In the genomic region with DNA sequence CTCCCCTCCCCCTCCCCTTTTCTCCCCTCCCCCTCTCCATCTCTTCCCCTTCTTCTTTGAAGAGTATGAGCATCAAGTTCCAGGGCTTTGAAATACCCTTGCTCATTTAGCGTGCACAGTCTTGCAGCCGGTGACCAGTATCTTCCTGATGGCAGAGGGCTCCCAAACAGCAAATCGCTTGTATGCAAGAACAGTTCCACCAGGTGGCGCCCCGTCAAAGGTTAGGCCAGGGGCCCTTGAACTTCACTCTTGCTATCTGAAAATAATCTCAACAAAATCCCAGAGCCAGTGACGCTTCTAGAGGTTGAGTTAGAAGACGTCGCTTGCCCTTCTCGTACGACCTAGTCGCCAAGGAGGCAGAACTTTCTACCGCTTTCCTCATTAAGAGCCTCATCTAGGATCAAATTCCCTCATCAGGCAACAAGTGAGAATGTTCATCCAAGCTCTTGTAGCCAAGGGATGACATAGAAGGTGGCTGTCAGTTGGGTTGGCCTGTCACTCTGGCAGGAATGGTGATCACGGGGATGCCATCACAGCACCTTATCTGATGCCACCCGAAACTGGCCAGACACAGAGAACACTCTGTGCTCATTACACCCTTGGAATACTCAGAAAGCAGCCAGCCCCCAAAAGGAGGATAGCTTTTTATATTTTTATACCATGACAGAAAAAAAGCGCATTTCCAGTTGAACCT, we compare ENCODE assay signal across 8 mouse cellular contexts.
A peak's percentile ranks its signal among the peaks of the same experiment; 100 is the strongest.
DNase-seq lines count a peak whose midpoint lies in the region; ATAC-seq and TF ChIP-seq lines count a peak whose summit lies in the region.

No protein-coding gene starts in this region.

- H3K4me1 ChIP-seq in midbrain, embryonic 10.5 days, result no peaks in the 10 kb centered on the region
- no peaks in the 10 kb centered on the region for H3K4me1 ChIP-seq in midbrain, embryonic 15.5 days
- H3K4me1 ChIP-seq in kidney, embryonic 16.5 days (ENCODE audit: insufficient read depth, low read length), result no peaks in the 10 kb centered on the region
- H3K4me1 ChIP-seq in liver, adult 2 months (ENCODE audit: control insufficient read depth, insufficient read depth, low read length), result no peaks in the 10 kb centered on the region
- no peaks in the 10 kb centered on the region for H3K4me1 ChIP-seq in stomach, postnatal 0 days (replicated peaks; ENCODE audit: control insufficient read depth, insufficient read depth)

- no peak overlapping the region for H3K27ac ChIP-seq in midbrain, embryonic 10.5 days (replicated peaks)
- no peak overlapping the region for H3K27ac ChIP-seq in midbrain, embryonic 15.5 days
- no peak overlapping the region for H3K27ac ChIP-seq in kidney, embryonic 16.5 days (ENCODE audit: low read length)
- no peak overlapping the region for H3K27ac ChIP-seq in liver, adult 2 months (replicated peaks; ENCODE audit: insufficient read depth, low read depth, low read length)
- no peak overlapping the region for H3K27ac ChIP-seq in stomach, postnatal 0 days (replicated peaks)

- 43% methylated on average over 15 of the region's 15 CpGs for WGBS in midbrain, embryonic 10.5 days
- WGBS in midbrain, embryonic 15.5 days, result 43% methylated on average over 15 of the region's 15 CpGs
- 30% methylated on average over 15 of the region's 15 CpGs for WGBS in kidney, embryonic 16.5 days
- WGBS in liver, adult 2 months, result 19% methylated on average over 15 of the region's 15 CpGs
- 31% methylated on average over 15 of the region's 15 CpGs for WGBS in stomach, postnatal 0 days

- TF ChIP-seq POLR2A in liver, adult 2 months (IDR thresholded peaks at IDR 0.05; ENCODE audit: extremely low read depth, insufficient read depth, low read length), result no peak

- H3K36me3 ChIP-seq in midbrain, embryonic 10.5 days, result no peaks in the 10 kb centered on the region
- no peaks in the 10 kb centered on the region for H3K36me3 ChIP-seq in midbrain, embryonic 15.5 days (replicated peaks)
- no peaks in the 10 kb centered on the region for H3K36me3 ChIP-seq in kidney, embryonic 16.5 days (ENCODE audit: insufficient read depth, low read length)
- H3K36me3 ChIP-seq in liver, adult 2 months (ENCODE audit: control insufficient read depth, insufficient read depth, low read length), result no peaks in the 10 kb centered on the region
- no peaks in the 10 kb centered on the region for H3K36me3 ChIP-seq in stomach, postnatal 0 days (ENCODE audit: control insufficient read depth, insufficient read depth, low read length)

- H3K9me3 ChIP-seq in midbrain, embryonic 10.5 days (replicated peaks), result no peaks in the 10 kb centered on the region
- H3K9me3 ChIP-seq in midbrain, embryonic 15.5 days, result no peaks in the 10 kb centered on the region
- H3K9me3 ChIP-seq in kidney, embryonic 16.5 days (ENCODE audit: low read length), result no peaks in the 10 kb centered on the region
- H3K9me3 ChIP-seq in stomach, postnatal 0 days (ENCODE audit: control insufficient read depth, low read length), result no peaks in the 10 kb centered on the region

- H3K4me2 ChIP-seq in midbrain, embryonic 15.5 days, result no peak overlapping the region
- H3K4me2 ChIP-seq in kidney, embryonic 16.5 days (replicated peaks; ENCODE audit: low read depth, low read length), result no peak overlapping the region
- H3K4me2 ChIP-seq in stomach, postnatal 0 days (replicated peaks; ENCODE audit: low read depth), result no peak overlapping the region

- TF ChIP-seq CTCF in liver, adult 2 months (IDR thresholded peaks at IDR 0.05; ENCODE audit: low read depth, low read length), result peak; percentile 84
- TF ChIP-seq CTCF in stomach, postnatal 0 days (IDR thresholded peaks at IDR 0.05; ENCODE audit: low read depth), result peak; percentile 88

- no peaks in the 10 kb centered on the region for H3K27me3 ChIP-seq in midbrain, embryonic 10.5 days (ENCODE audit: low read depth, poor library complexity, severe bottlenecking)
- no peaks in the 10 kb centered on the region for H3K27me3 ChIP-seq in midbrain, embryonic 15.5 days (replicated peaks)
- no peaks in the 10 kb centered on the region for H3K27me3 ChIP-seq in kidney, embryonic 16.5 days (ENCODE audit: insufficient read depth, low read length)
- no peaks in the 10 kb centered on the region for H3K27me3 ChIP-seq in liver, adult 2 months (ENCODE audit: control insufficient read depth, insufficient read depth, low read length)
- H3K27me3 ChIP-seq in stomach, postnatal 0 days (ENCODE audit: control insufficient read depth, insufficient read depth, low read length), result no peaks in the 10 kb centered on the region

- ATAC-seq in midbrain, embryonic 15.5 days (replicated peaks), result no peak
- peak; percentile 49; the same call in 1 of the 2 replicates for ATAC-seq in kidney, embryonic 16.5 days (ENCODE audit: low FRiP score, low TSS enrichment)
- ATAC-seq in stomach, postnatal 0 days (ENCODE audit: low FRiP score, low TSS enrichment), result 0 out of 2 replicates have a peak, but pooled peaks have one; percentile 42

- H3K4me3 ChIP-seq in midbrain, embryonic 10.5 days, result no peak overlapping the region
- no peak overlapping the region for H3K4me3 ChIP-seq in midbrain, embryonic 15.5 days
- H3K4me3 ChIP-seq in kidney, embryonic 16.5 days (ENCODE audit: low read length), result no peak overlapping the region
- no peak overlapping the region for H3K4me3 ChIP-seq in liver, adult 2 months (ENCODE audit: insufficient read depth, low read depth, low read length)
- H3K4me3 ChIP-seq in stomach, postnatal 0 days (ENCODE audit: low read depth, low read length), result no peak overlapping the region

- peak; percentile 79 for DNase-seq in midbrain, embryonic 10.5 days (ENCODE audit: low spot score)
- peak; percentile 83 to 85 for DNase-seq in cerebellum, postnatal 4 days (ENCODE audit: low spot score in 2 of 2)
- peak; percentile 84 to 96 for DNase-seq in heart, adult 18-20 months
- DNase-seq in liver, adult 2 months (ENCODE audit: extremely low read depth, low read depth, low spot score), result peak; percentile 77
- DNase-seq in neural tube, embryonic 10.5 days (ENCODE audit: extremely low spot score, low spot score), result peak; percentile 80
- DNase-seq in stomach, postnatal 0 days (ENCODE audit: low spot score), result peak; percentile 85

- no peak overlapping the region for H3K9ac ChIP-seq in midbrain, embryonic 15.5 days
- H3K9ac ChIP-seq in kidney, embryonic 16.5 days (replicated peaks; ENCODE audit: low read length), result no peak overlapping the region
- H3K9ac ChIP-seq in liver, adult 2 months (ENCODE audit: low read depth, low read length), result no peak overlapping the region
- no peak overlapping the region for H3K9ac ChIP-seq in stomach, postnatal 0 days (ENCODE audit: low read length)

- no peaks in the 10 kb centered on the region for H3K79me2 ChIP-seq in liver, adult 2 months (ENCODE audit: control insufficient read depth, insufficient read depth, low read length)

- TF ChIP-seq EP300 in stomach, postnatal 0 days (optimal IDR thresholded peaks at IDR 0.05), result no peak
